Comparison of ENCODE assay signal across 14 mouse cellular contexts in genomic region chr1:96864120-96864519, GRCm38 (mm10). TPM values are rescaled to one million over a fixed set of nuclear protein-coding genes. Genes with fewer than 3 reads are reported as not detected.
"Had no signal": no experiment of that assay in that cellular context is flagged by ENCODE, and none has a peak within 500 bp of the region (broad histone marks: within the 10 kb centered on the region; RNA-seq: fewer than 3 reads in every experiment).

No protein-coding gene starts in this region.

- H3K4me3 ChIP-seq: kidney, embryonic 15.5 days; limb, embryonic 15.5 days; liver, embryonic 12.5 days; midbrain, embryonic 10.5 days; midbrain, embryonic 15.5 days; neural tube, embryonic 13.5 days had no signal

- ATAC-seq: liver, embryonic 12.5 days; midbrain, embryonic 15.5 days had no signal

- H3K27ac ChIP-seq: kidney, embryonic 15.5 days; limb, embryonic 15.5 days; liver, embryonic 12.5 days; midbrain, embryonic 10.5 days; midbrain, embryonic 15.5 days; neural tube, embryonic 13.5 days had no signal

- H3K4me2 ChIP-seq: kidney, embryonic 15.5 days; limb, embryonic 15.5 days; liver, embryonic 12.5 days; lung, embryonic 14.5 days; midbrain, embryonic 15.5 days; neural tube, embryonic 13.5 days had no signal

- DNase-seq: kidney, adult 2 months; kidney, postnatal 14 days; lung, embryonic 14.5 days; lung, postnatal 10 days; lung, postnatal 4 days; retina, postnatal 1 day; thymus, postnatal 4 days had no signal

- H3K4me1 ChIP-seq: kidney, embryonic 15.5 days; limb, embryonic 15.5 days; liver, embryonic 12.5 days; midbrain, embryonic 10.5 days; midbrain, embryonic 15.5 days; neural tube, embryonic 13.5 days had no signal

- H3K36me3 ChIP-seq: kidney, embryonic 15.5 days; limb, embryonic 15.5 days; liver, embryonic 12.5 days; midbrain, embryonic 10.5 days; midbrain, embryonic 15.5 days; neural tube, embryonic 13.5 days had no signal

- H3K9me3 ChIP-seq: kidney, embryonic 15.5 days; limb, embryonic 15.5 days; liver, embryonic 12.5 days; midbrain, embryonic 10.5 days; midbrain, embryonic 15.5 days; neural tube, embryonic 13.5 days had no signal

- H3K9ac ChIP-seq: kidney, embryonic 15.5 days; limb, embryonic 15.5 days; liver, embryonic 12.5 days; lung, embryonic 14.5 days; midbrain, embryonic 15.5 days; neural tube, embryonic 13.5 days had no signal

- H3K27me3 ChIP-seq: kidney, embryonic 15.5 days; limb, embryonic 15.5 days; liver, embryonic 12.5 days; midbrain, embryonic 15.5 days; neural tube, embryonic 13.5 days had no signal

RNA-seq across cellular contexts. Expression of gene Slco4c1, which starts 7.9 kb away (rescaled TPM):
- polyA plus RNA-seq: limb, embryonic 11.5 days; limb, embryonic 15.5 days; midbrain, embryonic 10.5 days had no signal
